Mouse (Mus musculus): ENCODE measurements at regions not wholly inside any gene's neighbourhood (a gene's known extent, or its start where the extent isn't known, plus 50 kb on each side); places are given as distances from the start of the nearest gene placed in this dataset.

GRCm38 (mm10) chr3:64898610-64899009 is 54.0 kb upstream of the Vmn2r7 start:
- ATAC-seq (ENCODE audit: insufficient number of reproducible peaks, low FRiP score, low TSS enrichment, low read depth) (no peak), DNase-seq (ENCODE audit: low spot score) (no peak)
- Histone ChIP-seq H3K36me3 (ENCODE audit: control insufficient read depth, insufficient read depth, low read length) (no peaks in the 10 kb centered on the region), H3K27ac (replicated peaks; ENCODE audit: low read depth, low read length) (no peak overlapping the region), H3K4me3 (ENCODE audit: low read depth, low read length) (no peak overlapping the region), H3K4me2 (ENCODE audit: low read depth, severe bottlenecking) (no peak overlapping the region), H3K9ac (ENCODE audit: low read length) (no peak overlapping the region), H3K4me1 (ENCODE audit: control insufficient read depth, insufficient read depth, low read length) (no peaks in the 10 kb centered on the region), H3K27me3 (ENCODE audit: control insufficient read depth, insufficient read depth, low read length) (0 out of 2 replicates have a peak, but pooled peaks cover 2% of the 10 kb centered on the region), H3K9me3 (ENCODE audit: control insufficient read depth, low read length) (no peaks in the 10 kb centered on the region)
- WGBS = 69% methylated on average over 2 of the region's 2 CpGs

GRCm38 (mm10) chr3:64901317-64901892 is 56.8 kb upstream of the Vmn2r7 start:
- Histone ChIP-seq H3K4me3 (ENCODE audit: low read depth, low read length) (no peak overlapping the region), H3K4me1 (ENCODE audit: control insufficient read depth, insufficient read depth, low read length) (no peaks in the 10 kb centered on the region), H3K27ac (replicated peaks; ENCODE audit: low read depth, low read length) (no peak overlapping the region), H3K9ac (ENCODE audit: low read length) (no peak overlapping the region), H3K9me3 (ENCODE audit: control insufficient read depth, low read length) (no peaks in the 10 kb centered on the region), H3K36me3 (ENCODE audit: control insufficient read depth, insufficient read depth, low read length) (no peaks in the 10 kb centered on the region), H3K27me3 (ENCODE audit: control insufficient read depth, insufficient read depth, low read length) (0 out of 2 replicates have a peak, but pooled peaks cover 2% of the 10 kb centered on the region), H3K4me2 (ENCODE audit: low read depth, severe bottlenecking) (no peak overlapping the region)
- 41% methylated on average over 2 of the region's 2 CpGs for WGBS
- DNase-seq (ENCODE audit: low spot score) = no peak
- ATAC-seq (ENCODE audit: insufficient number of reproducible peaks, low FRiP score, low TSS enrichment, low read depth) = no peak

- no peaks in the 10 kb centered on the region for H3K9me3 ChIP-seq (ENCODE audit: control insufficient read depth, low read length)
- H3K27me3 ChIP-seq (ENCODE audit: control insufficient read depth, insufficient read depth, low read length) = peaks cover 7% of the 10 kb centered on the region; the same call in 1 of the 2 replicates
- H3K4me2 ChIP-seq (ENCODE audit: low read depth, severe bottlenecking) = no peak overlapping the region
- H3K4me3 ChIP-seq (ENCODE audit: low read depth, low read length) = no peak overlapping the region
- no peak overlapping the region for H3K27ac ChIP-seq (replicated peaks; ENCODE audit: low read depth, low read length)
- ATAC-seq (ENCODE audit: insufficient number of reproducible peaks, low FRiP score, low TSS enrichment, low read depth) = no peak
- H3K4me1 ChIP-seq (ENCODE audit: control insufficient read depth, insufficient read depth, low read length) = no peaks in the 10 kb centered on the region
- 0 out of 2 replicates have a peak overlapping the region, but pooled peaks have one; percentile 22 for H3K9ac ChIP-seq (ENCODE audit: low read length)
- 17% methylated on average over 16 of the region's 16 CpGs for WGBS
- peak; percentile 27 for DNase-seq (ENCODE audit: low spot score)
- H3K36me3 ChIP-seq (ENCODE audit: control insufficient read depth, insufficient read depth, low read length) = no peaks in the 10 kb centered on the region
These were observed 104.7 kb upstream of the Vmn2r7 start for GRCm38 (mm10) chr3:64949307-64949706.

GRCm38 (mm10) chr3:64964667-64965415 is 120.3 kb upstream of the Vmn2r7 start:
- H3K4me1 ChIP-seq (ENCODE audit: control insufficient read depth, insufficient read depth, low read length) = no peaks in the 10 kb centered on the region

GRCm38 (mm10) chr3:64965416-64965980 is 120.9 kb upstream of the Vmn2r7 start:
- H3K9me3 ChIP-seq (ENCODE audit: control insufficient read depth, low read length) = no peaks in the 10 kb centered on the region
- no peak overlapping the region for H3K4me3 ChIP-seq (ENCODE audit: low read depth, low read length)
- DNase-seq (ENCODE audit: low spot score) = peak; percentile 25
- H3K4me2 ChIP-seq (ENCODE audit: low read depth, severe bottlenecking) = no peak overlapping the region
- H3K9ac ChIP-seq (ENCODE audit: low read length) = no peak overlapping the region
- WGBS = 75% methylated on average over 6 of the region's 6 CpGs
- H3K27ac ChIP-seq (replicated peaks; ENCODE audit: low read depth, low read length) = no peak overlapping the region
- no peak for ATAC-seq (ENCODE audit: insufficient number of reproducible peaks, low FRiP score, low TSS enrichment, low read depth)
- no peaks in the 10 kb centered on the region for H3K36me3 ChIP-seq (ENCODE audit: control insufficient read depth, insufficient read depth, low read length)
- no peaks in the 10 kb centered on the region for H3K27me3 ChIP-seq (ENCODE audit: control insufficient read depth, insufficient read depth, low read length)
- H3K4me1 ChIP-seq (ENCODE audit: control insufficient read depth, insufficient read depth, low read length) = no peaks in the 10 kb centered on the region

More at GRCm38 (mm10) chr3:64964667-64965415, 120.3 kb upstream of the Vmn2r7 start:
- H3K27ac ChIP-seq (replicated peaks; ENCODE audit: low read depth, low read length) = no peak overlapping the region
- H3K9me3 ChIP-seq (ENCODE audit: control insufficient read depth, low read length) = no peaks in the 10 kb centered on the region
- ATAC-seq (ENCODE audit: insufficient number of reproducible peaks, low FRiP score, low TSS enrichment, low read depth) (no peak), DNase-seq (ENCODE audit: low spot score) (no peak)
- H3K27me3 ChIP-seq (ENCODE audit: control insufficient read depth, insufficient read depth, low read length) = no peaks in the 10 kb centered on the region
- H3K9ac ChIP-seq (ENCODE audit: low read length) = no peak overlapping the region
- H3K4me2 ChIP-seq (ENCODE audit: low read depth, severe bottlenecking) = no peak overlapping the region
- H3K36me3 ChIP-seq (ENCODE audit: control insufficient read depth, insufficient read depth, low read length) = no peaks in the 10 kb centered on the region
- H3K4me3 ChIP-seq (ENCODE audit: low read depth, low read length) = no peak overlapping the region
- 83% methylated on average over 5 of the region's 5 CpGs for WGBS

GRCm38 (mm10) chr3:64968275-64968674 is 123.7 kb upstream of the Vmn2r7 start:
- WGBS = 70% methylated on average over 3 of the region's 3 CpGs
- no peak for ATAC-seq (ENCODE audit: insufficient number of reproducible peaks, low FRiP score, low TSS enrichment, low read depth)

GRCm38 (mm10) chr3:64984369-64984768 is 124.8 kb upstream of the Kcnab1 start:
- Histone ChIP-seq H3K4me3 (ENCODE audit: low read depth, low read length) (no peak overlapping the region), H3K4me2 (ENCODE audit: low read depth, severe bottlenecking) (no peak overlapping the region), H3K4me1 (ENCODE audit: control insufficient read depth, insufficient read depth, low read length) (no peaks in the 10 kb centered on the region), H3K9ac (ENCODE audit: low read length) (no peak overlapping the region), H3K36me3 (ENCODE audit: control insufficient read depth, insufficient read depth, low read length) (no peaks in the 10 kb centered on the region), H3K27me3 (ENCODE audit: control insufficient read depth, insufficient read depth, low read length) (no peaks in the 10 kb centered on the region), H3K27ac (replicated peaks; ENCODE audit: low read depth, low read length) (no peak overlapping the region), H3K9me3 (ENCODE audit: control insufficient read depth, low read length) (no peaks in the 10 kb centered on the region)
- no peak for DNase-seq (ENCODE audit: low spot score)
- 43% methylated on average over 2 of the region's 2 CpGs for WGBS
- no peak for ATAC-seq (ENCODE audit: insufficient number of reproducible peaks, low FRiP score, low TSS enrichment, low read depth)

More at GRCm38 (mm10) chr3:64968275-64968674, 123.7 kb upstream of the Vmn2r7 start:
- DNase-seq (ENCODE audit: low spot score) = no peak
- H3K9ac ChIP-seq (ENCODE audit: low read length) = no peak overlapping the region
- H3K4me3 ChIP-seq (ENCODE audit: low read depth, low read length) = no peak overlapping the region
- no peak overlapping the region for H3K4me2 ChIP-seq (ENCODE audit: low read depth, severe bottlenecking)
- no peaks in the 10 kb centered on the region for H3K36me3 ChIP-seq (ENCODE audit: control insufficient read depth, insufficient read depth, low read length)
- H3K9me3 ChIP-seq (ENCODE audit: control insufficient read depth, low read length) = no peaks in the 10 kb centered on the region
- H3K27me3 ChIP-seq (ENCODE audit: control insufficient read depth, insufficient read depth, low read length) = no peaks in the 10 kb centered on the region
- H3K4me1 ChIP-seq (ENCODE audit: control insufficient read depth, insufficient read depth, low read length) = no peaks in the 10 kb centered on the region
- H3K27ac ChIP-seq (replicated peaks; ENCODE audit: low read depth, low read length) = no peak overlapping the region

GRCm38 (mm10) chr3:64987665-64988064 is 121.5 kb upstream of the Kcnab1 start:
- Histone ChIP-seq H3K27me3 (ENCODE audit: control insufficient read depth, insufficient read depth, low read length) (no peaks in the 10 kb centered on the region), H3K9me3 (ENCODE audit: control insufficient read depth, low read length) (no peaks in the 10 kb centered on the region), H3K4me1 (ENCODE audit: control insufficient read depth, insufficient read depth, low read length) (no peaks in the 10 kb centered on the region), H3K4me2 (ENCODE audit: low read depth, severe bottlenecking) (no peak overlapping the region), H3K9ac (ENCODE audit: low read length) (no peak overlapping the region), H3K36me3 (ENCODE audit: control insufficient read depth, insufficient read depth, low read length) (no peaks in the 10 kb centered on the region), H3K4me3 (ENCODE audit: low read depth, low read length) (no peak overlapping the region), H3K27ac (replicated peaks; ENCODE audit: low read depth, low read length) (no peak overlapping the region)
- ATAC-seq (ENCODE audit: insufficient number of reproducible peaks, low FRiP score, low TSS enrichment, low read depth) (no peak), DNase-seq (ENCODE audit: low spot score) (no peak)
- 84% methylated on average over 1 of the region's 1 CpGs for WGBS
